Mouse (Mus musculus): ENCODE data around the gene Uchl5. TPM values are rescaled to one million over a fixed set of nuclear protein-coding genes. Genes with fewer than 3 reads are reported as not detected.

Uchl5 gene
- total and polyA plus RNA-seq, 2 experiments from 2014 or later, result 17.2 to 66.8 TPM

DNA sequence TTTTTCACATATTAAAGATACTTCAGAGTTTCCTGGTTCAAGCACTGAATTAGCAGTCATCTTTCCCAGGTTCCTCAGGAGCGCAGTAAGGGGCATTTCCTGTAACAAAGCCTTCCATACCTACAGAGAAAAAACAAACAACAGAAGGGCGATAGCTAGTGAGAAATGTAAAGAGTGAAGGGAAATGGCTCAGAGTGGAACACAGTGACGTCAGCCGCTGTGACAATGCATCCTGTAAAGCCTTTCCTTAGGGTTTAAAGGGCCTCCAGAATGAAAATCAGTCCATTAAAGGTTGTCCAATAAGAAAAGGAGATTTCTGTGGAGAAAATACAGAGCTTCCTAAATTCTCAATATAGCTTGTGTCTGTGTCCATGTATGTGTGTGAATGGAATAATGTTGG lies 11.3 kb upstream of the Uchl5 start:
- no peaks in the 10 kb centered on the region for H3K4me1 ChIP-seq (ENCODE audit: insufficient read depth)
- TF ChIP-seq CTCF (IDR thresholded peaks at IDR 0.05; ENCODE audit: low read depth), result no peak
- H3K4me3 ChIP-seq (ENCODE audit: low read depth, low read length), result no peak overlapping the region
- no peak overlapping the region for H3K4me2 ChIP-seq (ENCODE audit: low read depth)
- ATAC-seq (no peak), DNase-seq (no peak)
- no peak overlapping the region for H3K27ac ChIP-seq (ENCODE audit: low read depth, low read length)
- no peaks in the 10 kb centered on the region for H3K27me3 ChIP-seq (ENCODE audit: insufficient read depth, low read length)
- H3K9me3 ChIP-seq (ENCODE audit: low read length), result no peaks in the 10 kb centered on the region
- 87% methylated on average over 4 of the region's 4 CpGs for WGBS
- peaks cover 51% of the 10 kb centered on the region for H3K36me3 ChIP-seq (ENCODE audit: insufficient read depth)
- no peak overlapping the region for H3K9ac ChIP-seq

DNA sequence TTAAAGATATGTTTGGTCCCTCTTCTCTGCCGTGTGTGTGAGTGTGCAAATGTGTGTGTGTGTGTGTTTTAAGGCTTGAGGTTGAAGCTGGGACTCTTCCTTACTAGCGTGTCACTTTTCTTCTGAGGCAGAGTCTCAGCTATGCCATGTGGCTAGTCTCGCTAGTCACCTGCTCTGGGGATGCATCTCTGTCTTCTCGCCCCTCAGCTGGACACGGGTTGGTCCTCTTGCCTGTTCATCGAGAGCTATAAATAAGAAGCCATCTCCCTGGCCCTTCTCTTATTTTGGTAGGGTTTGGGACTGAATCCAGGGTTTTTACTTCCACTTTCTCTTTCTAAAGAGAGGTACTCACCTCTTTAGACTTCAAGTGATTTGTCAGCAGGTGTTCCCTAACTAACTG lies 10.8 kb upstream of the Uchl5 start:
- Histone ChIP-seq H3K4me1 (ENCODE audit: insufficient read depth) (no peaks in the 10 kb centered on the region), H3K4me3 (ENCODE audit: low read depth, low read length) (no peak overlapping the region), H3K9me3 (ENCODE audit: low read length) (no peaks in the 10 kb centered on the region), H3K27ac (ENCODE audit: low read depth, low read length) (no peak overlapping the region), H3K27me3 (ENCODE audit: insufficient read depth, low read length) (no peaks in the 10 kb centered on the region), H3K4me2 (ENCODE audit: low read depth) (no peak overlapping the region), H3K36me3 (ENCODE audit: insufficient read depth) (peaks cover 47% of the 10 kb centered on the region), H3K9ac (no peak overlapping the region)
- WGBS, result 94% methylated on average over 6 of the region's 6 CpGs
- DNase-seq, result no peak
- ATAC-seq, result no peak
- no peak for TF ChIP-seq CTCF (IDR thresholded peaks at IDR 0.05; ENCODE audit: low read depth)

DNA sequence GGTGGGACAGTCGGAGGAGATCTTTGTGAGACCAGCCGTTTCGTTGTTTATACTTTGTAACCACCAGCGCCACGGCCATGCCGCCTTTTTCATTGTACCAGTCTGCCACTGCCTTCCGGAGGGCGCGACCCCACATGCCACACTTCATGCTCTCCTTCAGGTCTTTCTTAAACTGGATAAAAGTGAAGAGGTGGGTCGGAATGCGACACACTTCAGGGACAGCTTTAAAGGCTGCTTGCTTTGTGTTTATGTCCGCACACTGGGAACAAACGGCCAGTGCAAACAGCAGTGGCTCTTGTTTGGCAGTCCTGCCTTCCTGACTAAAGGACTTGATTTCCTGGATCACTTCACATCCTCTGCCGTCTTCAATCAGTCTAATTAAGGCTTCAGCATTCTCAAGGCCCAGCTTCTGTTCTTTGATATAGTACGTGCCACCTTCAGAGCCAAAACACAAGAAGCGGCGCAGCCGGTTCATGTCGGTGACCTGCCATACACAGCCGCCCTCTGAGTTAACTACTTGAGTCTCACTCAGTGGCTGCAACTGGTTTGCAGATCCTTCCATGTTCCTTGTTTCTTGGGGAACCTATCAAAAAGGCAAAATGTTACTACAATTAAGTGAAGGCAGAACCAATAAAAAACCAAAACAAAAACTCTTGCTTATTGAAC lies 6.5 kb upstream of the Uchl5 start:
- Histone ChIP-seq H3K4me1 (ENCODE audit: insufficient read depth) (peaks cover 4% of the 10 kb centered on the region; the same call in 1 of the 2 replicates), H3K36me3 (ENCODE audit: insufficient read depth) (peaks cover 29% of the 10 kb centered on the region), H3K27me3 (ENCODE audit: insufficient read depth, low read length) (no peaks in the 10 kb centered on the region), H3K4me2 (ENCODE audit: low read depth) (no peak overlapping the region), H3K4me3 (ENCODE audit: low read depth, low read length) (no peak overlapping the region), H3K9me3 (ENCODE audit: low read length) (no peaks in the 10 kb centered on the region), H3K27ac (ENCODE audit: low read depth, low read length) (no peak overlapping the region), H3K9ac (no peak overlapping the region)
- WGBS, result 49% methylated on average over 20 of the region's 20 CpGs
- TF ChIP-seq CTCF (IDR thresholded peaks at IDR 0.05; ENCODE audit: low read depth), result no peak
- DNase-seq (no peak), ATAC-seq (0 out of 2 replicates have a peak, but pooled peaks have one; percentile 32)

DNA sequence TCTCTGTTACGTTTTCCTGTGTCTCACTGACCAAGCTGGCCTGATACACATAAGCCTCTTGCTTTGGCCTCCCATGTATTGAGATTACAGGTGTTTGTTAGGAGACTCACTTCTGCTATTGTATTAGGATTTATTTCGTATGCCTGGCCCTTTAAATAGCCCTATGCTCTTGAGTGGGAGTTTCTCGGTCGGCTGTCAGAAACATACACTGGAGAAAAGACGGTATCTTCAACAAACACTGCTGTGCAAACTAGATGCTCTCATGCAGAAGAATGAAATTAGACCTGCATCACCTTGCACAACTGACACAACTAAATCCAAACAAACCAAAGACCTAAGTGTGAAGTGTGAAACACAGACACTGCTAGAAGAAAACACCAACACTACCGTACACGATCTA lies 4.0 kb upstream of the Uchl5 start:
- Histone ChIP-seq H3K4me2 (ENCODE audit: low read depth) (no peak overlapping the region), H3K9ac (no peak overlapping the region), H3K36me3 (ENCODE audit: insufficient read depth) (peaks cover 16% of the 10 kb centered on the region), H3K27ac (ENCODE audit: low read depth, low read length) (no peak overlapping the region), H3K4me1 (ENCODE audit: insufficient read depth) (peaks cover 9% of the 10 kb centered on the region; the same call in 1 of the 2 replicates), H3K9me3 (ENCODE audit: low read length) (no peaks in the 10 kb centered on the region), H3K4me3 (ENCODE audit: low read depth, low read length) (no peak overlapping the region), H3K27me3 (ENCODE audit: insufficient read depth, low read length) (no peaks in the 10 kb centered on the region)
- DNase-seq (no peak), ATAC-seq (no peak)
- WGBS, result 56% methylated on average over 7 of the region's 7 CpGs
- TF ChIP-seq CTCF (IDR thresholded peaks at IDR 0.05; ENCODE audit: low read depth), result no peak

- H3K4me3 ChIP-seq (ENCODE audit: low read depth, low read length), result no peak overlapping the region
- H3K4me1 ChIP-seq (ENCODE audit: insufficient read depth), result peaks cover 16% of the 10 kb centered on the region; the same call in 1 of the 2 replicates
- TF ChIP-seq CTCF (IDR thresholded peaks at IDR 0.05; ENCODE audit: low read depth), result no peak
- no peaks in the 10 kb centered on the region for H3K27me3 ChIP-seq (ENCODE audit: insufficient read depth, low read length)
- DNase-seq, result no peak
- H3K4me2 ChIP-seq (ENCODE audit: low read depth), result no peak overlapping the region
- no peak for ATAC-seq
- H3K27ac ChIP-seq (ENCODE audit: low read depth, low read length), result no peak overlapping the region
- 80% methylated on average over 6 of the region's 6 CpGs for WGBS
- no peak overlapping the region for H3K9ac ChIP-seq
- no peaks in the 10 kb centered on the region for H3K9me3 ChIP-seq (ENCODE audit: low read length)
- H3K36me3 ChIP-seq (ENCODE audit: insufficient read depth), result peaks cover 12% of the 10 kb centered on the region
Measured at GRCm38 (mm10) chr1:143773909-143774308, 3.2 kb upstream of the Uchl5 start.

DNA sequence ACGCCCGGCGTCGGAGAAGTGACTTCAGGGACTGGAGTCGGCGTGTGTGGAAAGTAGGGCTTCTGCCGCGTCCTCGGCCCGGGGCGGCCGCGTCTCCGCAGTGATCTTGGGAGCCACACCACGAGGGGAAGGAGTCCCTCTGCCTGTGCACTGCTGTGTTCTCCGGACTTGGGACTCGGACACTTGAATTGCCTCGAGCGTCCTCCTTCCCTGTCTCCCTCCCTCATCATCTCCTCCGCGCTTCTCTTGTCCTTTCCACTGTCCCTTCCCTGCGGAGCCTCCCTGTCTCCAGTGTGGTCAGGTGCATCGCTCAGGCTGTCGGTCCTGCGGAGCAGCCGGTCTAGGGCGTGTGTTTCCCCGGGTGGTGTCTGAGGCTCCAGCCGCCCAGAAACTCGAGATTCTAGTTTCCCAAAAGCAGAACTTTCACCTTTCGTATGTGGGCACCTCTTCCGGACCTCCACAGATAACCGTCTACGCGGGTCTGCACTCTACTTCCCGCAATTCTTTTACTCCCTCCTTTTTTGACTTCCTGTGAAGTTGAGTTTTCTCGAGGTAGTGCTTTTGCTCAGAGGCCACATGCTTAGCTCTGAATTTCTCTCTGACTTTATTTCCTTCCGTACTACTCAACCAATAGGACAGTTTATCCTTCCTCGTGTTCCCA lies 616 bp downstream of the Uchl5 start:
- H3K4me3 ChIP-seq (ENCODE audit: low read depth, low read length), result peak overlapping the region; percentile 90
- ATAC-seq (peak; percentile 26), DNase-seq (no peak)
- H3K27me3 ChIP-seq (ENCODE audit: insufficient read depth, low read length), result no peaks in the 10 kb centered on the region
- H3K36me3 ChIP-seq (ENCODE audit: insufficient read depth), result no peaks in the 10 kb centered on the region
- peak overlapping the region; percentile 92 for H3K9ac ChIP-seq
- 1% methylated on average over 39 of the region's 39 CpGs for WGBS
- no peaks in the 10 kb centered on the region for H3K9me3 ChIP-seq (ENCODE audit: low read length)
- peak overlapping the region; percentile 71 for H3K27ac ChIP-seq (ENCODE audit: low read depth, low read length)
- peak overlapping the region; percentile 86 for H3K4me2 ChIP-seq (ENCODE audit: low read depth)
- peaks cover 16% of the 10 kb centered on the region; the same call in 1 of the 2 replicates for H3K4me1 ChIP-seq (ENCODE audit: insufficient read depth)
- no peak for TF ChIP-seq CTCF (IDR thresholded peaks at IDR 0.05; ENCODE audit: low read depth)

GRCm38 (mm10) chr1:143788584-143789227 lies 11.6 kb downstream of the Uchl5 start:
- TF ChIP-seq CTCF (IDR thresholded peaks at IDR 0.05; ENCODE audit: low read depth), result peak; percentile 53
- no peaks in the 10 kb centered on the region for H3K36me3 ChIP-seq (ENCODE audit: insufficient read depth)
- WGBS, result 77% methylated on average over 2 of the region's 2 CpGs
- ATAC-seq (no peak), DNase-seq (no peak)
- no peak overlapping the region for H3K4me2 ChIP-seq (ENCODE audit: low read depth)
- H3K9me3 ChIP-seq (ENCODE audit: low read length), result no peaks in the 10 kb centered on the region
- no peaks in the 10 kb centered on the region for H3K4me1 ChIP-seq (ENCODE audit: insufficient read depth)
- H3K9ac ChIP-seq, result no peak overlapping the region
- no peak overlapping the region for H3K27ac ChIP-seq (ENCODE audit: low read depth, low read length)
- H3K4me3 ChIP-seq (ENCODE audit: low read depth, low read length), result no peak overlapping the region
- no peaks in the 10 kb centered on the region for H3K27me3 ChIP-seq (ENCODE audit: insufficient read depth, low read length)

Data from forebrain, postnatal 0 days (tissue).